Mouse (Mus musculus) thymus, postnatal 25 days (tissue): ENCODE data around the gene Rasl11a.
A peak's percentile ranks its signal among the peaks of the same experiment; 100 is the strongest.

Experiments used
- DNase-seq: peaks from one replicate; pipeline ENCODE4 v3.0.0; 2022

Rasl11a gene

DNA sequence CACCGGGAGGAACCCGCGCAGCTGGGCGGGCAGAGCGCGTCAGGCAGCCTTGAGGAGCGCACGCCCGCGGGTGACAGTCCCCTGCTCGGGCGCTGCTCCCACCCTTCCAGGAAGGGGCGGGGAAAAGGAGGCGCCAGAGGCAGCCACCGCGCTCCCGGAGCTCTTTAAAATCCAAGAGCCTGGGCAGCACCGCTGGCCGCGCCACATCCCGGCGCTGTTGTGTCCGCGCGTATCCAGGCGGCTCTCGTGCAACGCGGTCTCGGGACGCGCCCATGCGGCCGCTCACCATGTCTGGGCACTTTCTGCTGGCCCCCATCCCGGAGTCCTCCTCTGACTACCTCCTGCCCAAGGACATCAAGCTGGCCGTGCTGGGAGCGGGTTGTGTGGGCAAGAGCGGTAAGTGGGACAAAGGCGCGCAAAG is at the start of gene Rasl11a:
Gene Rasl11a (plus strand): TSS at position 127 of the 421 bp plus-strand sequence.
- no peak for DNase-seq

DNA sequence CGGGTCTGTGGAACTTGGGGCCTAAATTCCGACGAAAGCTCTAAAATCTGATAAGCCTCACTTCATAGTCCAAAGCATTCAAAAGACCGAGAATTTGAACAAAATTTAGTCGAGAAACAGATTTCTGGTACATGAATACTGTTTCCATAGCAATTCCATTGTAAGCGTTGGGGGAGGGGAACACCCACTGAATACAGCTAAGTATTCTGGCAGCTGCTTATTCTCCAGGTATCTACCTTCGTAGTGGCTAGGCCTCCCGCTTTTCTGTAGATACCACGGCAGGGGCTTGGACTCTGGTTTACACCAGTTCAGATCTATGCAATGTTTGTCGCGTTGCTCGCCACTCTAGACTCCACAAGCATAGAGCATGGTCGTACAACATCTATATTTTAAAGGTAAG is 49.1 kb upstream of the Rasl11a start:
- DNase-seq = no peak

DNA sequence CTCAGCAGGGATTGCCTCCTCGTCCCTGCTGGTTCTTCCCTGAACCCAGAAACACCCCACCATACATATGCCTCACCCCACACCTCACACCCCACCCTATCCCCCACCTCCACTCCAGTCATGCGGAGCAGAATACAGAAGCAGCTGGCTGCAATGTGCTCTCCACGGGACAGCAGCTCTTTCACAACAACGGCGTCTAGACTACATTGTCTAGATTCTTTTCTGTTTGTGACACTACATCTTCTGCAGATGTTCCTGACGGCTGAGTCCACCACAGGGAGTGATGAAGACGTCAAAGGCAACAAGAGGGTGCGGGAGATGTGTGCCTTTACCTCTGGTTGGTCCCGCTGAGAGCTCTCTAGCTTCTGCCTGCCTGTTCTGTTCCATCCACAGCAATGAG is 46.8 kb upstream of the Rasl11a start:
- DNase-seq = no peak

DNA sequence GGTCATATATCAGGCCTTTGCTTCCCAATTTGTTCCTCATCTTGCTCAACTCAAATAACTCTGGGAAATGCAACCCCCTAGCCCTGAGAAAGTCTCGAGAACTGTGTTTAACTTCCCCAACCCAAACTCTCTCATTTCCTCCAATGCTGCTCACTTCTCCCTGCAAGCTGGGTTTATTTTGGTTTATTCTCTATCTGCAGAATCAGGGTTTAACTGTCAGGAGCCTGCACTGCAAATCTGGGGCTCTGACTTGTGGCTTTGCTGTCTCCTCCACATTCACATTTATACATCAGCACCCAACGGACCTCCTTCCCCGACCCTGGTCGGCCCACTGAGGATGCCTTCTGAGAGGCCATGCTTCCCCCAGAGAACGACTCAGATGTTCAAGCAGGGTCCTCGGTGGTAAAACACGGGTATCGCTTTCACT is 38.9 kb upstream of the Rasl11a start:
- DNase-seq = no peak

DNA sequence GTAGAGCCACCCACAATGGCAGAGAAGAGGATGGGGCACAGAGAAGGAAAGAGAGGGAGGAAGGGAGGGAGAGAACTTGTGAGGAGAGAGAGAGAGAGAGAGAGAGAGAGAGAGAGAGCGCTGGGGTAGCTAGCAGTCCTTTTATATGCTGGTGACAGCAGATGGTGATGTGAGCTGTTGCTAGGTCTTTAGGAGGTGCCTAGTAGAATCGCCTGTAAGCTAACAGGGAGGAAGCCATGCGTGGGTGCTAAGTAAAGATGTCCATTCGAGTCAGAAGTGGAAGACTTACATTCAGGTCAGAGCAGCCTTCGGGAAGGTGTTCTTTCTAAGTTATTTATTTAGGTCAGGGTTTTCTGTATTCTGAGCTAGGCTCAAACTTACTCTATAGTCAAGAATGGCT is 34.9 kb upstream of the Rasl11a start:
- no peak for DNase-seq

DNA sequence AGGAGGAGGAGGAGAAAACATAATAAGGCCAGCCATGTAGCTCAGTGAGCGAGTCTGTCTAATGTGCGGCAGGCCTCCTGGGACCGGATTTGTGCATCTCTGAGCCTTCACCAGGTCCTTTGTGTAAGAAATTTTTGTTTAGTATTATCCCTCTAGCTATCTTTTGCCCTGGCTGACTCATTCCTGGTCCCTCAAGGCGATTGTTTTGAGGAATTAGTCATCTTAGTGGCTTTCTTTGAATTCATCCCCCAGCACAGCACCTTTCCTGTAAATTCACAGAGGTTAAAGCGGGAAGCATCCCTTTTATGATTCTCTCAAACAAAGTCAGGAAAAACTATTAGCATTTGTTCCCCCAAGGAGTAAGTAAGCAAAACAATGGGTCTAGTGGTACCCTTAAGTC is 32.0 kb upstream of the Rasl11a start:
- no peak for DNase-seq

DNA sequence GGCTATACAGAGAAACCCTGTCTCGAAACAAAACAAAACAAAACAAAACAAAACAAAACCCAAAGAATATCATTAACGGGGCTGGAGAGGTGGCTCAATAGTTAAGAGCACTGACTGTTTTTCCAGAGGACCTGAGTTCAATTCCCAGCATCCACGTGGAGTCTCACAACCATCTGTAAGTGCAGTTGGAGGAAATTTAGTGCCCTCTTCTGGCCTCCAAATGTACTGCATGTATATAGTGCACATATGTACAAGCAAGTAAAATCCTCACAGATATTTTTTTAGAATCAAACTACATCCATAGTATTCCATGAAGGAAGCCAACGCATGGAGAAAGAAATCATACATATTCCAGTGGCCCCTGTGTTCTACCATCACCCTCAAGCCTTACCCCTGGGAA is 31.4 kb upstream of the Rasl11a start:
- no peak for DNase-seq

DNA sequence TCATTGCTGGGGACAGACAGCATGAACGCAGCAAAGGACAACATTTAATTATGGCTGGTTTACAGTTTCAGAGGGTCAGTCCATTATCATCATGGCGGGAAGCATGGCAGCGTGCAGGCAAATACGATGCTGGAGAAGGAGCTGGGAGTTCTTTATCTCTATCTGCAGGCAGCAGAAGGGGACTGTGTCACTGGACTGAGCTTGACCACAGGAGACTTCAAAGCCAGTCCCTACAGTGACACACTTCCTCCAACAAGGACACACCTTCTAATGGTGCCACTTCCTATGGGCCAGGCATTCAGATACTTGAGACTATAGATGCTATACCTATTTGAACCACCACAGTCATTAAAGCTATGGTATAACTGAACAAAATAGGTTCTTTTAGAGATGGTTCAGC is 29.5 kb upstream of the Rasl11a start:
- DNase-seq = no peak

DNA sequence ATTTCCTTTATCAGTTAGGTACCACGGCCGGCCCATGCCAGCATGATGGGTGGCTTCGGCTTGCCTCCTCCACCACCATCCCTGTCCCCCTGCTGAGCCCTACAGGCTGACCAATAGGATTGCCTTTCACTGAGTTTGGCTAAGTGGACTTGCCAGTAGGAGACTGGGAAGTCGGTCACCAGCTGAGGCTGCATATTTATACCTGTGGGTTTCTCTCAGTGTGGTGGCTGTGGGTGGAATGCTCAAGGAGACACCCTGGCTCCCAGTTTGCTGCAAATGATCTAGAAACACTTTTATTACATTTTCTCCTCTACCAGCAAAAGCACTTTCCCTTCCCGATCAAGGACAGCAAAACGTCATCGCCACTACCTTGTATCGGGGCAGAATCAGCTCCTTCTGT is 27.3 kb upstream of the Rasl11a start:
- no peak for DNase-seq

DNA sequence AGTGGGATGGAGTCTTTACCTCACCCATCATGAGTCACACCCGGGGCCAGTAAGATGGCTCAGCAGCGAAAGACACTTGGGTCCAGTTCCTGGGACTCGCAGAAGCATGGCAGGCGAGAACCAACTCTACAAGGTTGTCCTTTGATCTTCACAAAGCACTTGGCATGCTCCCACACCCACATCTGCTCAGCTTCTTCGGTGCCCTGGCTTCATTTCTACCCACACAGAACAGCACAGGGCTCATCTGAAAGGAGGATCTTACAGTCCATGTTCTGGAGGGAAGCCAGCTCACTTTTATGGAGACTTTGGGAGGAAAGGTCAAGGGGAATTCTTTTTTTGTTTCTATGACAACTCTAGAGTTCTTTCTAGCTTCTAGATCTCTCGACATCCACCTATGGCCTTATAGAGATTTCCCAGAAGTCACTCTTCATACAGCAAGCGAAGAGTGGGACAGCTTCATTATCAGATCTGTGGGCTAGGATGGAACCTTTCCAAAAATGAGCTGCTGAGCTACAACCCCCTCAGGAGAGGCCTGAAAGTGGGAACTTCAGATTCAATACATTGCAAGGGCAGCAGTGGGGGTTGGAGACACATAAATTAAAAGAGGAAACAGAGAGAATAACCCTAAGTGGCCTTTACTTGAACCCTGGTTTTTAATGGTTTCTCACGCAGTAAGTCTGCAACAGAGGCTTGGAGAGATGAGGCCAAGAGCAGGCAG is 25.8 kb upstream of the Rasl11a start:
- no peak for DNase-seq

DNA sequence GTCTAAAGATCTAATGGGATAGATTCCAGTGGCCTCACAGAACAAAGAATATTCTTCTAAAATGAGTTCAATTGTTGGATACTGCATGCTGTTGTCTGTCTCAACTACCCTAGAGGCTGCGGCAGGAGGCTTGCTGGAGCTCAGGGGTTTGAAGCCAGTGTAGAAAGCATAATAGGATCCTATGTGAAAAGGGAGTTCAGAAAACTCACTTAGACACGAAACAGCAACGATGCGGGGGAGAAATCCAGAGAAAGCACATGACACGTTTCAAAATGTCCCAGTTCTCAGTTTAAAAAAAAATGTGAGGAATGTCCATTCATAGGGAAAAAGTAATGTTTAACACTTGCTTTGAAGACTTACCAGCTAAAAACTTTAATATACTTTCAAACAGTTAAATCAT is 21.9 kb upstream of the Rasl11a start:
- DNase-seq = no peak

DNA sequence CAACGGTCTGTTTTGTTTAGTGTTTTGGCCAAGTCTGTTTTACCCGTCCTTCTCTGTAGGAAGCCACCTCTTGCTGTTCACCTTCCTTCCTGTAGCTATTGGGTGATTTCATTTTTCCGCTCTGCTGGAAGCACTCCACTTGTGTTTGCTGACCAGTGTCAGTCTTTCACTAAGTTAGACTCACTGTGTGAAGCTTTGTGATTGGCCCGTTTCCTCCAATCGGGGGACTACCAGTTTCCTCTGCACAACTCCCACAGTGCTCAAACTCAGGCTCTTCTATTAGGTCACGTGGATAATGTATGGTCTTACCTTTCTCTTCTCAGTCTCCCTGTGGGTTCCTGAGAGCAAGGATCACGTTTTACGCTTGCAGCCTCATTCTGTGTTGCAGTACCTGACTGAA is 15.3 kb upstream of the Rasl11a start:
- peak; percentile 38 for DNase-seq

DNA sequence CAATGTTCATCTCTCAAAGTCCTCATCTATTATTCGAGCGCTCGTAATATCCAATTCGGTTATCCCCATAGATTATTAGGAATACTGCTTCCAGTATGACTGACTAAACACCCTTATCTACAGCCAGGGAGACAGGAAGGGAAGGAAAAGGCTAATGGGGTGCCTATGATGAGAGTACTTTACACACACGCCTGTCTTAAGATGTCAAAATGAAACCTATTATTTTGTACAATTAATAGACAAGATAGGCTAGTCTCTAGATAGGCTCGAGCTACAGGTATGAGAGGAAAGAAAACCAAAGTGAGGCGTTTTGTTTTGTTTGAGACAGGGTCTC is 12.5 kb upstream of the Rasl11a start:
- DNase-seq = no peak

DNA sequence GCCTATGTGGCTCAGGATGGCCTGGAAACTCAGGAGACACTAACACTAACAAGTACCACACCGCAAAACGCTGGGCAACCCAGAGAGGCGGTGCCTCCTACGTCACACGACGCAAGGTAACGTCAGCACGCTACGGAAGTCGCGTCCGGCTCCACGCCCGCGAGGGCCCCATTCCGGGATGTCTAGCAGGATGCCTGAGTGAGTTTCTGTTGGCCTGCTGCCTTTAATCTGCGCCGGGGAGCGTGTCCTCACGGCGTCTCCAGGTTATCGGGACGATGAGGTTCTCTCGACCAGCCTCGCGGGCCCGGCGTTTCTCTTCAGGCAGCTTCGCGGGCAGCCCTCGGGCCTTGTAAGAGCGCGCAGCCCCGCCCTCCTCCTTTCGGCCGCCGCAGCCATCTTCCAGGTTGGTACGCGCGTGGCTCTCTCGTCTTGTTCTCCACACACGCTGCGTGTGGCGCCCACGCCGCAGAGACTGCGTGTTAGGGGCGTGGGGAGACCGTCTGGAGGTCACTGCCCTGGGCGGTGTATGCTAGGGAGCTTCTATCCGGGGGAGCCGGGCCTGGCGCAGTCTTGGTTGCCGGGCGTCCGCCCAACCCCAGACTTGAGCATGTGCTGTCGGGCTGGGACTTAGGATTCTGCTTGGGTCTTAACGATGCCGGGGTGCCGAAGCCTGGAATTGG is 12.0 kb upstream of the Rasl11a start, which contains the start of gene Rpl21:
Gene Rpl21 (plus strand): TSS at position 122 of the 680 bp plus-strand sequence.
- peak; percentile 93 for DNase-seq

DNA sequence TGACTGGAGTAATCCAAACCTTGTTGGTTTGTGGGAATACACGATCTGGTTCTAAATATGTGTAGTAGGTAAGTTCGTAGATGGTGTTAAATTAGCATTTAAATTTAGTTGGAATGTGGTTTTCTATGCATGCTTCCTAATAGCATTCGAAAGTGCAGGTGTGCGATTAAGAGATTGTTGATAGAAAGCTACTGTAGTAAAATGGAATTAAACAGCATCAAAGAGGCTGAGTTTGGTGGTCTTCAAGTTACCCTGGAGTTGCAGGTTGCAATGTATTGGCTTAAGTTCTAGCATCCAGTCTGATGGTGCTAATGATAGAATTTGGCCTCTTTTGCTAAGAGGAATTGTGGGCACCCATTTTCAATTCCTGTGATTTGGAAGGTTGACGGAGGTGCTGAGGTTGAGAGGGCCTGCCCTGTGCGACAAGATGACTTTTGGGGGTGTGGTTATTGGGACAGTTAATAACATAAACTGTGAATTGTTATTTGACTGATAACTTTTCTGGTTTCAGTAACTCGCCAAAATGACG is 11.1 kb upstream of the Rasl11a start:
- no peak for DNase-seq

DNA sequence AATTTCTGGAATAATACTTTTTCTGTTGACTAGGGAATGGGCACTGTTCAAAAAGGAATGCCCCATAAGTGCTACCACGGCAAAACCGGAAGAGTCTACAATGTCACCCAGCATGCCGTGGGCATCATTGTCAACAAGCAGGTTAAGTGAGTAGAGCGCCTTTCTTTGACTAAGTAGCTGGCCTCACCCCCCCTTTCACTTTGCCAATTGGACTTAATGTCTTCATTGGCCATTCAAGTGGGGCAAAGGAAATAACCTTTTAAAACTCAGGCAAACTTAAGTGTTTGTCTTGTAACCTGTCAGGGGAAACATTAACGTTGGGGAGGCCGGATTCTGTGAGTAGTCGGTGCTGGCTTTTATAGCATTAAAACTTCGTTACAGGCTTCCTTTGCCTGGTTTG is 9.9 kb upstream of the Rasl11a start:
- DNase-seq = no peak

DNA sequence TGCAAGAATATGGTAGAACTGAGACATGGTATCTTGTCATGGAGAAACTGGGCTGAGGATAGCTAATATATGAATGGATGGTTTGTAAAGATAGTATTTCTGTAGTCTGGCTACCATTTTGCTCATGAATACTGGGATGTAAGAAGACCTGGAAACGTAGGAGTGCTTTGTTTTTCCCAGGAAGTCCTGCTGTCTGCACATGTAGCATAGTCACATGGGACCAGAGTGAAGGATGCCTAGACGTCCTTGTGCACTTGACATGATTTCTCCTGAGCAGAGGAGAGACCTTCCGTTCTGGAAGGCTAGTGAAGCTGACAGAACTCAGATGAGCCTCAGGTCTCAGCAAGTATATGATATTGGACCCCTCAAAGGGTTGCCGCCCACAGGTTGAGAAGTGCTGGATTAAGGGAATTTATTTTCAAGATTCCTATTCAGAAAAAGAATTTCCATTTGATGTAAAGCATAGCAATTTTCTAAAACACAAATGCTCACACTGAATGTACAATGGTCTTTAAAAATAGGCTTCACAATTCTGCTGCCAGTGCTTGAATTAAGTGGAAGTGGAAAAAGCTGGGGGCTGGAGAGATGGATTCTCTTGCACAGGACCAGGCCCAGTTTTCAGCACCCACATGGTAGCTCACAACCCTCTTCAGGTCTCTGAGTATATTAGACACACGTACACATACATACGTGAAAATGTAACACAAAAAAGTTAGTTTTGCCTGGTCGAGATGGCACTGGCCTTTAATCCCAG is 6.7 kb upstream of the Rasl11a start:
- no peak for DNase-seq

DNA sequence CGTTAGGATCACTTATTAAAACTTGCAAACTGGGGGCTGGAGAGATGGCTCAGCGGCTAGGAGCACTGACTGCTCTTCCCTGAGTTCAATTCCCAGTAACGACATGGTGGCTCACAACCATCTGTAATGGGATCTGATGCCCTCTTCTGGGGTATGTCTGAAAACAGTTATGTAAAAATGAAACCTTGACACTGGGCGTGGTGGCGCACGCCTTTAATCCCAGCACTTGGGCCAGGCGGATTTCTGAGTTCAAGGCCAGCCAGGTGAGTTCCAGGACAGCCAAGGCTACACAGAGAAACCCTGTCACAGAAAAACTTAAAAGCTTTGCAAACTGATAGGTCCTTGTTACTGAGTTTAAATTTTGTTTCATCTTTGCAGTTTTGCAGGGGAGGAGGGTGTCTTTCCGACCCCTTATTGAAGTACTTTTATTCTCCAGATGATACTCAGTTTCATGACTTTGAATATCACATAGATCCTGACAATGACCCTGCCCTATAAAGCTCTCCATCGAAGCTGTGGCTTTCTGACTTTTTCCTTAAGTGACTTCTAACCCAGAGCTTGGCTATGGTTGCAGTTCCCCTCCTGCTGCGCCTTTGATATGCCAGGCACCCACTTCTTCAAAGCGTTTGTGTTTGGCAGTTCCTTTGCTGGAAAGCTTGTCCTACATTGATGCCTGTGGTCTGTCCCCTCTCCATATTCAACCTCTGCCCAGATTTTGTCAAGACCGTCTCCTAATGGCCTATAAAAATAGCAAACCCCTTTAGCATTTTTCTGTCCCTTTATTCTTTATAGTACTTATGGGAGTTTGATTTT is 5.8 kb upstream of the Rasl11a start:
- DNase-seq = no peak

DNA sequence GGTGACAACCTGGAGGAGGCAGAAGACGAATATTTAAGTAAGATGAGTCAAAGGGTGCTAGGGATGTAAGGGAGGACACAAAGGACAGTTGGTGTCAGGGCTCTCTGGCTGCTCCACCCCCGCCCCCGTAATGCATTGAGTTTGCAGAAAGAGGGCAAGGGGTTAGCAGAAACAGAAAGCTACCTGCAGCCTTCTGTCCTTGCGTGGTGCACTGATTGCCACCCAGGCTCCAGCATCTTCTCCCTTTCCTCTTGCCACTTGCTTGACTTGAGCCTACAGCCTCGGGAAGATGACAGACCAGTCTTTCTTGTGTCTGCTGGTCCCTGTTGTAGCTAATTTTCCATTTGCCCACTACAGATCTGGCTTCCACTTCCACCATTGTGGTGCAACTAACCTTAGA is 5.1 kb upstream of the Rasl11a start:
- no peak for DNase-seq

DNA sequence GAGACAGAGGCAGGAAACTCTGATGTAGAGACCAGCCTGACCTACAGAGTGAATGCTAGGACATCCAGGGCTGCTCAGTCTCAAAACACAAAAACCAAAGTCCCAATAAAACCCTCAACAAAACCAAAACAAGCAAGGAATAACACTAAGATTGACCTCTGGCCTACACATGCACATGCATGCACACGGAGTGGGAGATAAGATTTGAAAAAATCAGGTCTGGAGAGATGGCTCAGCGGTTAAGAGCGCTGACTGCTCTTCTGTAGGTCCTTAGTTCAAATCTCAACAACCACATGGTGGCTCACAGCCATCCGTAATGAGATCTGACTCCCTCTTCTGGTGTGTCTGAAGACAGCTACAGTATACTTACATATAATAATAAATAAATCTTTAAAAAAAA is 4.4 kb upstream of the Rasl11a start:
- DNase-seq = no peak

DNA sequence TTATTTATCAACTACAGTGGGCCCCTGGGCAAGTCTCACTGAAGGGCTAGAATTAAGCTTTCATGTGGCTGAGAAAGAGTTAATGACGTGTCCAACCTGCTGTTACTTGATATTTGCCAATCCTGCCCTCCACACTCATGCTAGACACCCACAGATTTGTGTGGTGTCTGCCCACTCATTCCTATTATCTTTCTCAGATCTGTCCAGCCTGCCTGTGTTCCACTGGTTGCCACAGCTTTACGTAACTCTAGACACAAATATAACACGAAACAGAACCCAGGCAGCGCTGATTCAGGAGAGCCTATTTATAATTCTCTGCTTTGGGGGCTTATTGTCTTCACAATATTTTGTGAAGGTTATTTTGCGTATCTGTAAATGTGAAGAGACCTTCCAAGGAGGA is 3.6 kb upstream of the Rasl11a start:
- no peak for DNase-seq

DNA sequence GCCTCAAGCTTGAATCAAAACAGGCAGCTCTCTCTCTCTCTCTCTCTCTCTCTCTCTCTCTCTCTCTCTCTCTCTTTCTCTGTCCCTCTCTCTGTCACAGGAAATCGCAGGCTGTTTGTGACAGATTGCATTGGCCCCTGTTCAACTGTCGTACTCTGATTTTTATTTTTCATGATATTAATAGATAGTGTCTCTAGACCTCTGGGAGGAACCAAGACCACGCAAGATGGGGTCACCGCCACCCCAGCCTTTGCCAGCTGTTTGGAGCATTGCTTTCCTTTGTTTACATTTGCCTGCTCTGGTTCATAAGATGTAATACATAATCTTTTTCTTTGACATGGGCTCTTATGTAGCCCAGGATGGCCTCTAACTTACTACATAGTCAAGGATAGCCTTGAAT is 2.9 kb upstream of the Rasl11a start:
- no peak for DNase-seq
